Mouse (Mus musculus) embryo, embryonic 10.5 days (tissue): ENCODE data around the gene Invs.
"Not testable (repeated sequence)": the region's sequence is repeated elsewhere in the genome, so short reads cannot be mapped to it uniquely, and the experiment has no call there.

Experiments
- DNase-seq: peaks from one replicate; pipeline ENCODE4 v3.0.0-alpha.2; 2015; ENCODE audit warnings: low spot score

The Invs gene

DNA sequence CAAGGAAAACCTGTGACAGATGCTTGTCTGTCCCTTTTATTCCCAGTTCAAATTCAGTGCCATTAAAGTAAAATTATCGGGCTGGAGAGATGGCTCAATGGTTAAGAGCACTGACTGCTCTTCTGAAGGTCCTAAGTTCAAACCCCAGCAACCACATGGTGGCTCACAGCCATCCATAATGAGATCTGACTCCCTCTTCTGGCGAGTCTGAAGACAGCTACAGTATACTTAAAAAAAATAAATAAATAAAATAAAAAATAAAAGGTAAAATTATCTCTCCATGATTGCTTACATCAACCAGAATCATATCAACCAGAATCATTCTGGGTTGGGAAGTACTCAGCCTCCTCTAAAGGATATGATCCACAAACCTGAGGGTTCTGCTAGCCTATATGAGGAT is 48.5 kb downstream of the Invs start:
- DNase-seq = no peak

DNA sequence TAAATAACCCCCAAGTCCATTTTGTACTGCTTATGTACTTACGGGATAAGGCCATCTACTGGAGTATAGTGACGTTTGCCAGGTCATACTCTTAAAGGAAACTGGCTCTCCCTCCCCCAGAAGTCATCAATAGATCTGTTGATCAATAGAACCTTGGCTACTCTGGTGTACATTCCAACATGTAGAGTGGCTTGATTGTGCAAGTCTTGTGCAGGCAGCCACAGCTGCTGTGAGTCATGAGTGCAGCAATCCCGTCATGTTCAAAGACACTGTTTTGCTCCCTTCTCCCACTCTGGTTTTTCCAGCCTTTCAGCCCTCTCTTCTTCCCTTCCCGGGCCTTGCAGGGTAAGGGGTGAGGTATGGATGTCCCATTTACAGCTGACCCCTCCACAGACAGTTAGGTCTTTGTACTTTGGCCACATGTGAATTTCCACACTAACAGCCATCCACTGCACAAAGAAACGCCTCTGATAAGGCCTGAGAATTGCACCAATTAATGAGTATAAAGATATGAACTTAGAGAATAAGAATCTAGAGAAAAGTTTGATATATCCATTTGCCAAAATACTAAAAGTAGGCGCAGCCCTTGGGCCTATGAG is 53.0 kb downstream of the Invs start:
- no peak for DNase-seq

DNA sequence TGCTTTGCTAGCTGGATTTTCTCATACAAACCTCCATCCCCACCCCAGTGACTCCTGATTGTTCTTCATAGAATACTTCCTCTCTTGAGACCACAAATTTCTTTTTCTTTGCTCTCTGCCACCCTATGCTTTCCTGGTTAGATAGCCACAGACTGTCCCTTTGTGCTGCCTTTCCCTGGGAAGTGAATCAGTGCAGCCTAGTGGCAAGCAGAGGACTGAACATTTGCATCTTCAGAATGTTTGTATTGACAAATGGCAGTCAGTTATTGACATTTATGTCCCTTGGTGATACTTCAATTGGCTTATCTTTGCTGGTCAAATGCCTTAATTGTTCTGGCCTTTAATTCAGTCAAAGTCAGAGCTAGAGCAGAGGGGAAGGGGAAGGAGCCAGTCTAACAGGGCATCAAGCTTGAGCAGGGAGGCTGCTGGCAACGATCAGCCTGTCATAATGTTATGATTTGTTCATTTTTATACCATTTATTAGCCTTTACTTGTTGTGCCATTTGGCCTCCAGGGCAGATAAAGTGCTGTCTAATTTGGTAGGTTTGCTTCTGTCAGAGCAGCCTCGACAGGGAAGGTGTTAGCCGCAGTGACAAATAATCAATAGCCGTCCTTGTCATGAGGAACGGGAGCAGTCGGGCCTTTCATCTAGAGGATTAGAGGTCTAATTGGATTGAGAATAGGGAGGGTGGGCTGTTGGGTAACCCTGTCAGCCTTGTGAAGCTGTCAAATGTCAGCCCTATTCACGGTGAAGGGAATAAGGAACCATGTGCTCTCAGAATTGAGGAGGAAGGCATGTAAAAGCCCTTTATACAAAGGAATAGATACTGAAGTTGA is 55.6 kb downstream of the Invs start:
- DNase-seq = peak; percentile 64

DNA sequence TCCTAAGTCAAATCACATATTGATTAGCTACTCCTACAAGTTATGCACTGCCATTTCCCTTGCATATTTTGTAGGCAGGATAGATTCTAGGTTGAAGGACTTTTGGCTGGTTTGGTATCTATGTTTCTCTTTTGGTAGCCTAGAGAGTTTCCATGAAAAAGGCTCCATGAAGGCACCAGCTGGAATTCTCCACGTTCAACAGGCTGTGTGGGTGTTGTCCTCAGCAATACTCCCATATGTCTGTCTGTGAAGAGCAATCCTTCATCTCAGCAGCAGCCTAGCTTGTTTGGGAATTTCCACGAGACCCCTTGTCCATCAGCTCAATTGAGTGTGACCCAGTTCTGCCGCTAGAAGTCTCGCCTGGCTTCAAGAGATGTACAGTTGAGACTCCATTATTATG is 63.1 kb downstream of the Invs start:
- no peak for DNase-seq

DNA sequence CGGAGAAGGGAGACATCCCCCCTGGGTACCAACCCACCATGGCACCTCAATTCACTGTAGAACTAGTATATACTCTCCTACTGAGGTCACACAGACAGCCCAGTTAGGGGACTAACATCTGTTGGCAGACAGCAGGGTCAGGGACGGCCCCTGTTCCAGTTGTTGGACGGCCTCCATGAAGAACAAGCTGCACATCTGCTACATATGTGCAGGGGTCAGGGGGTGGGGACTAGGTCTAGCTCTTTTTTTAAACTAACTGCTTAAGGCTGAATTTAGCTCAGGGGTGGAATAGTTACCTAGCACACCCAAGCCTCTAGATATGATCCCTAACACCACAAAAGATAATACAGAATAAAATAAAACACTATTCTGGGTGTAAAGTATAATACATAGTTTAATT is 82.8 kb downstream of the Invs start:
- no peak for DNase-seq

- no peak for DNase-seq
Measured at GRCm38 (mm10) chr4:48371037-48371436, 91.5 kb downstream of the Invs start.

- peak; percentile 93 for DNase-seq
Measured at GRCm38 (mm10) chr4:48380940-48381339, 101.4 kb downstream of the Invs start.

DNA sequence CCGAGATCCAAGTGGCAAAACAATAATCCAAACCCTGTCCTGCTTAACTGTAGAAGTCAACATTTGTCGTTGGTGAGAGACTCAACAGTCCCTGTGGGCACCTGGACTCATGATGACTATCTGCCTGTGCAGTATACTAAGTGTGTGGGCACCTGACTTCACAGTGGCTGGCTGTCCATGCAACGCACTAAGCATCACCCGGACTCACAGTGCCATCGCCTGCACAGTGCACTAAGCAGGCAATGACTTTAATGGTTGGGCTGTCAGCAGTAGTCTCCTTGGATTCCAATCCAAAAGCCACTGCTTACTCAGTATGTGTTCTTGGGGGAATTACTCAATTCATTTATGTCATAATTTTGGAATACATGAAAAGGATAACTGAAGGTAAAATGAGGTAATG is 102.9 kb downstream of the Invs start:
- no peak for DNase-seq

DNA sequence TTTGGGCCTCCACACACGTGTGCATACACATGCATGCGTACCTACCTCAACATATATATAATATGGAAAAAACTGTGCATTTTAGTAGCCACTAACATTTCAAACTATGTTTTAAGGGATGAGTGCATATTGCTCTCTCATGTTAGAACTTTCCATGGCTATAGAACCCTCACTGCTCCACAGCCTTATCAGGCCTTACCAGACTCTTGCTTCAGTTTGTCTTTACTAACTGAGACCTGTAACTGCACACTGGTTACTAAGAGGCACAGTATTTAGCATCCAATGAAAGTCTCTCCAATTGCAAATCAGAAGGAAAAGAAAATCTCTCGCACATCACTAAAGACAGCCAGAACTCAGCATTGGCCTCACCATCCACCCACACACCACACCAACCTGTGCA is 117.4 kb downstream of the Invs start:
- no peak for DNase-seq

GRCm38 (mm10) chr4:48403066-48403640 is 123.6 kb downstream of the Invs start:
- DNase-seq = no peak

DNA sequence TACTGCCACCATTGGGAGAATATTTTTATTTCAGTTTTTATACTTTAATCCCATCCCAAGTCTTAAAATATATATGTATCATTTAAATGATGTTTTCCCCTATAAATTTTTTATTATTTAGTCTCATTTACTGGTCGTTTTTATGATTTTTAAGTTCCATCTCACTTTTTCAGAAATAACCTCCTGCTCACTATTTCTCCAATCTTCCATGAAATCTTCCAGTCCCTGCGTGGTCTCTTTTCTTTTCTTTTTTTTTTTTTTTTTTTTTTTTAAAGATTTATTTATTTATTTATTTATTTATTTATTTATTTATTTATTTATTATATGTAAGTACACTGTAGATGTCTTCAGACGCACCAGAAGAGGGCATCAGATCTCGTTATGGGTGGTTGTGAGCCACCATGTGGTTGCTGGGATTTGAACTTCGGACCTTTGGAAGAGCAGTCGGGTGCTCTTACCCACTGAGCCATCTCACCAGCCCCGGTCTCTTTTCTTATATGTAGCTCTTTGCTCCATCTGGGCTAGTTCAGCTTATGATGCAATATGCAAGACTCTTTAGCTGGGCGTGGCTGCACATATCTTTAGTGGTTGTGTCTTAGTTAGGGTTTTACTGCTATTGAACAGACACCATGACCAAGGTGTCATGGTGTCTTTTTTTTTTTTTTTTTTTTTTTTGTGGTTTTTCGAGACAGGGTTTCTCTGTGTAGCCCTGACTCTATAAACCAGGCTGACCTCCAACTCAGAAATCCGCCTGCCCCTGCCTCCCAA is 126.3 kb downstream of the Invs start:
- not testable (repeated sequence) for DNase-seq

- DNase-seq = peak; percentile 83
Measured at GRCm38 (mm10) chr4:48407350-48408039, 127.9 kb downstream of the Invs start.

DNA sequence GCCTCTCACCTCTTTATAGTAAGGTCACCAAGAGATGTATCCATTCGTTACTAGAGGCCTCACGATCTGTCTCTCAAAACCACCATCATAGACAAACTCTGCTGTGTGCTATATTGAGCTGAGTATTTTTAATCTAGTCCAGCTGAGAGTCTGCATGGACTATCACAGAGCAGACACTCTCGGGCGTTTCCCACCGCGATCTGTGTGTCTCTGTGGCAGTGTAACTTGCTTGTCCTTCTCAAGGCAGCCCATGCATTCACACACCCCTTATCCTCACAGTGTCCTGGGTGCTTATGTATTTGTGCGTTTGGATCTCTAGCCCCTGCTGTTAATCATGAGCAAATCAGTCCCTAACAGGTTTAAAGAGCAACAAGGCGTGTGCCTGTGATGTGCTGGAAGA is 133.9 kb downstream of the Invs start:
- no peak for DNase-seq

DNA sequence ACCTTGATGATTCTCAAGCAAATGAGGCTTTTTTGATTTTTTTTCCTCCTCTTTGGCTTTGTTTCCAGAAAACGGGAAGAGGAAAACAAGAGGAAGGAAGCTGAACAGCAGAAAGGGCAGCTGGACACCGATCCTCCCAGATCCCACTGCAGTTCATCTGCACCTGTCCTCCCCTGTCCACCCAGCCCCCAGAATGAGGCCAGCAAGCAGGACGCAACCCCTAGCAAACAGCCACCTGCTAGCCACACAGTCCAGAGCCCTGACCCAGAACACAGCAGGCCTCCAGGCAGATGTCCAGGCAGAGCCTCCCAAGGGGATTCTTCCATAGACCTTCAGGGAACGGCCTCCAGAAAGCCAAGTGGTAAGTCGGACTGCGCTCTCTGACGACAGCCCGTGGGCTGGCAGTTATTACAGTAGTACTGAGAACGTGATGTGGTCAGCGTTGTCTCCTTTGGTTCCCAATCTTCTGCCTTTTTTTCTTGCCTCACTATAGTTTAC is 136.3 kb downstream of the Invs start:
- DNase-seq = no peak

GRCm38 (mm10) chr4:48418831-48419468 is 139.4 kb downstream of the Invs start:
- no peak for DNase-seq

- no peak for DNase-seq
Measured at GRCm38 (mm10) chr4:48422633-48423032, 143.1 kb downstream of the Invs start.

- DNase-seq = no peak
Measured at GRCm38 (mm10) chr4:48423738-48424137, 144.2 kb downstream of the Invs start.

- DNase-seq = peak; percentile 9
Measured at GRCm38 (mm10) chr4:48427413-48427812, 147.9 kb downstream of the Invs start.

- no peak for DNase-seq
Measured at GRCm38 (mm10) chr4:48428054-48428453, 148.5 kb downstream of the Invs start.

DNA sequence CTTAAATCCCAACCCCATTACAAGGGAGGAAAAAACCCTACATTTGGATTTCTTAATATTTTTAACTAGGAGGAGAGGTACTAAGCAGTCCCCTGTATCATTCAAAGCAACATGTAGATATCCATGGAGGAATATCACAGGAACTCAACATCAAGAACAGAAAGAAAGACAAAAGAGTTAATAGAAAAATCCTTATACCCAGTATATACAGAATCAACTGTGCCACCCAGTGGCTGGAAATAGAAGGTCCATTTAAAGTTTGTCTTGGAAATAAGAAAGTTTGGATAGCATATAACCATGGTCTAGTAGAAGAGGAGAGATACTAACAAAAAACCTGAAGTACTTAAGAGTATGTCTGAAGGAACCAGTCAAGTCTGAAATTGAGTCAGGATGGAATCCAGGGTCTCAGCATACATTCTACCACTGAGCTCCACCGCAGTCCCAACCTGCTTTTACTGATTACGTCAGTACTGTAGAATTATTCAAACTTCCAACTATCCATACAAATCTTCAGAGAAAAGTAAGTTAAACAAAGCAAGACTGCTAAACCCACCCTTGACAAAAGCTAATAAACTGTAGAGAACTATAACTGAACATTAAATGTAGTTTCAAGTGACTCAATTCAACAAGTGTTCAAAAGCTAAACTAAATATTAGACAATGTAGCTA is 174.7 kb downstream of the Invs start:
- DNase-seq = peak; percentile 8

GRCm38 (mm10) chr4:48458436-48458835 is 178.9 kb downstream of the Invs start:
- DNase-seq = no peak
